Comparison of ENCODE assay signal across 9 mouse cellular contexts in genomic region chr7:145208006-145208405, GRCm38 (mm10). TPM values are rescaled to one million over a fixed set of nuclear protein-coding genes. Genes with fewer than 3 reads are reported as not detected.
A peak's percentile ranks its signal among the peaks of the same experiment; 100 is the strongest.
DNase-seq lines count a peak whose midpoint lies in the region; ATAC-seq and TF ChIP-seq lines count a peak whose summit lies in the region.
"Had no signal": no experiment of that assay in that cellular context is flagged by ENCODE, and none has a peak within 500 bp of the region (broad histone marks: within the 10 kb centered on the region; RNA-seq: fewer than 3 reads in every experiment).

Gene 1810010D01Rik, minus strand, starts transcription at chr7:145208119.

- no peak for DNase-seq in heart, embryonic 10.5 days (ENCODE audit: low spot score)
- DNase-seq in heart, adult 8-10 months (ENCODE audit: low spot score), result no peak
- DNase-seq in lung, adult 2 months, result no peak
- no peak for DNase-seq in limb, embryonic 11.5 days (ENCODE audit: low spot score)
- no peak for DNase-seq in right cerebral cortex, adult 18-20 months
- DNase-seq: embryo, embryonic 11 days had no signal

- H3K9me3 ChIP-seq in heart, embryonic 10.5 days, result no peaks in the 10 kb centered on the region
- H3K9me3 ChIP-seq in lung, embryonic 16.5 days (ENCODE audit: control insufficient read depth, low read length), result no peaks in the 10 kb centered on the region
- no peaks in the 10 kb centered on the region for H3K9me3 ChIP-seq in limb, embryonic 11.5 days (ENCODE audit: control insufficient read depth, low read length)
- H3K9me3 ChIP-seq in stomach, embryonic 15.5 days, result no peaks in the 10 kb centered on the region

- no peaks in the 10 kb centered on the region for H3K27me3 ChIP-seq in heart, embryonic 10.5 days (ENCODE audit: insufficient read depth, poor library complexity, severe bottlenecking)
- no peaks in the 10 kb centered on the region for H3K27me3 ChIP-seq in lung, embryonic 16.5 days (ENCODE audit: control insufficient read depth, insufficient read depth, low read depth, low read length)
- H3K27me3 ChIP-seq in limb, embryonic 11.5 days (ENCODE audit: control insufficient read depth, insufficient read depth, low read length), result no peaks in the 10 kb centered on the region
- no peaks in the 10 kb centered on the region for H3K27me3 ChIP-seq in stomach, embryonic 15.5 days (replicated peaks)

- H3K36me3 ChIP-seq in heart, embryonic 10.5 days, result no peaks in the 10 kb centered on the region
- no peaks in the 10 kb centered on the region for H3K36me3 ChIP-seq in lung, embryonic 16.5 days (ENCODE audit: control insufficient read depth, insufficient read depth, low read length)
- H3K36me3 ChIP-seq in limb, embryonic 11.5 days (ENCODE audit: control insufficient read depth, insufficient read depth, low read length), result no peaks in the 10 kb centered on the region
- H3K36me3 ChIP-seq in stomach, embryonic 15.5 days, result no peaks in the 10 kb centered on the region

- peak within 1 kb of the TSS; percentile 97 for H3K27ac ChIP-seq in heart, embryonic 10.5 days
- H3K27ac ChIP-seq in lung, embryonic 16.5 days (ENCODE audit: low read length), result peak within 1 kb of the TSS; percentile 96
- H3K27ac ChIP-seq in limb, embryonic 11.5 days (replicated peaks; ENCODE audit: low read depth, low read length), result peak within 1 kb of the TSS; percentile 98
- H3K27ac ChIP-seq in stomach, embryonic 15.5 days, result peak within 1 kb of the TSS; percentile 91

- TF ChIP-seq POLR2A in lung, adult 2 months (IDR thresholded peaks at IDR 0.05; ENCODE audit: borderline replicate concordance, extremely low read depth, low read depth, low read length), result no peak

- H3K4me3 ChIP-seq in heart, embryonic 10.5 days, result no peak within 1 kb of the TSS
- H3K4me3 ChIP-seq in lung, embryonic 16.5 days (ENCODE audit: low read length), result no peak within 1 kb of the TSS
- no peak within 1 kb of the TSS for H3K4me3 ChIP-seq in lung, adult 2 months (replicated peaks; ENCODE audit: extremely low read depth, low read depth, low read length)
- no peak within 1 kb of the TSS for H3K4me3 ChIP-seq in limb, embryonic 11.5 days (ENCODE audit: low read depth, low read length)
- no peak within 1 kb of the TSS for H3K4me3 ChIP-seq in stomach, embryonic 15.5 days (replicated peaks)

- ATAC-seq in lung, embryonic 16.5 days (ENCODE audit: low read depth), result no peak
- no peak for ATAC-seq in limb, embryonic 11.5 days (ENCODE audit: insufficient number of reproducible peaks, low FRiP score, low TSS enrichment, low read depth)
- no peak for ATAC-seq in stomach, embryonic 15.5 days (ENCODE audit: insufficient read depth, low FRiP score, low read depth)
- no peak for ATAC-seq in granulocyte monocyte progenitor cell, adult 5-6 weeks (replicated peaks; ENCODE audit: poor library complexity, severe bottlenecking)

- no peak for TF ChIP-seq CTCF in lung, adult 2 months (IDR thresholded peaks at IDR 0.05; ENCODE audit: insufficient read depth, low read length)

- WGBS in heart, embryonic 10.5 days, result 79% methylated on average over 4 of the region's 4 CpGs
- 60% methylated on average over 4 of the region's 4 CpGs for WGBS in lung, embryonic 16.5 days
- WGBS in lung, adult 2 months, result 57% methylated on average over 4 of the region's 4 CpGs
- WGBS in limb, embryonic 11.5 days, result 85% methylated on average over 4 of the region's 4 CpGs
- WGBS in stomach, embryonic 15.5 days, result 74% methylated on average over 4 of the region's 4 CpGs

- peaks cover 57% of the 10 kb centered on the region for H3K4me1 ChIP-seq in heart, embryonic 10.5 days
- peaks cover 21% of the 10 kb centered on the region for H3K4me1 ChIP-seq in lung, embryonic 16.5 days (replicated peaks; ENCODE audit: control insufficient read depth, insufficient read depth, low read length)
- peaks cover 7% of the 10 kb centered on the region; the same call in 1 of the 2 replicates for H3K4me1 ChIP-seq in lung, adult 2 months (ENCODE audit: control insufficient read depth, insufficient read depth, low read length)
- H3K4me1 ChIP-seq in limb, embryonic 11.5 days (ENCODE audit: control insufficient read depth, insufficient read depth, low read length), result peaks cover 25% of the 10 kb centered on the region
- H3K4me1 ChIP-seq in stomach, embryonic 15.5 days, result peaks cover 26% of the 10 kb centered on the region

- H3K9ac ChIP-seq in lung, embryonic 16.5 days (ENCODE audit: low read length), result peak within 1 kb of the TSS; percentile 79
- peak within 1 kb of the TSS; percentile 51 for H3K9ac ChIP-seq in limb, embryonic 11.5 days (ENCODE audit: low read length)
- no peak within 1 kb of the TSS for H3K9ac ChIP-seq in stomach, embryonic 15.5 days

- H3K4me2 ChIP-seq in lung, embryonic 16.5 days (ENCODE audit: low read depth, low read length), result no peak within 1 kb of the TSS
- no peak within 1 kb of the TSS; the same call in 1 of the 2 replicates for H3K4me2 ChIP-seq in limb, embryonic 11.5 days (ENCODE audit: low read depth, severe bottlenecking)
- no peak within 1 kb of the TSS for H3K4me2 ChIP-seq in stomach, embryonic 15.5 days

RNA-seq across cellular contexts. Expression of gene 1810010D01Rik, which starts in this region (rescaled TPM):
- polyA plus RNA-seq in heart, embryonic 10.5 days (2016; fragmentation: Nextera tagmentation; extraction: Ambion mirVana), result 0.30 and 1.3 TPM in 2 replicates
- total RNA-seq in heart, adult 8-10 months (2022), result 1 to 10 TPM in 1 of 4 experiments, not detected in 3; 1.1 TPM
- polyA plus RNA-seq in lung, embryonic 16.5 days (2015; fragmentation: Nextera tagmentation; extraction: Ambion mirVana), result 0.43 TPM in 1 of 2 replicates, not detected in the other
- 5.6 and 8.4 TPM in 2 replicates for polyA plus RNA-seq in lung, adult 2 months (2012; rRNA removed)
- not detected in 2 replicates for polyA plus RNA-seq in limb, embryonic 11.5 days (2014; fragmentation: Nextera tagmentation; extraction: Ambion mirVana)
- 0.94 and 0.95 TPM in 2 replicates for polyA plus RNA-seq in stomach, embryonic 15.5 days (2015; fragmentation: Nextera tagmentation; extraction: Ambion mirVana)
- not detected in 2 replicates for total RNA-seq in granulocyte monocyte progenitor cell, adult 5-6 weeks (2014; fragmentation: Nextera tagmentation)
- total RNA-seq in granulocyte monocyte progenitor cell, adult 5-6 weeks (2017), result not detected in 2 replicates
